Mouse (Mus musculus) hindbrain, embryonic 12.5 days (tissue): ENCODE measurements around the gene Gngt1. TPM values are rescaled to one million over a fixed set of nuclear protein-coding genes. Genes with fewer than 3 reads are reported as not detected.

Experiments
- ATAC-seq: fragments of 200-750 bp; cut with Nextera tagmentation; 2 replicates; pipeline ENCODE4 v1.8.0; 2017; ENCODE audit warnings: moderate TSS enrichment; ENCODE audit not compliant: low FRiP score
- H3K27ac ChIP-seq: fragments of 300-500 bp; sonication (generic); 2 replicates; pipeline ENCODE4 v1.5.1; 2016; ENCODE audit warnings: mild to moderate bottlenecking
- H3K27me3 ChIP-seq: fragments of 300-500 bp; sonication (generic); 2 replicates; pipeline ENCODE4 v1.6.1; 2016; ENCODE audit warnings: mild to moderate bottlenecking
- H3K36me3 ChIP-seq: fragments of 300-500 bp; sonication (generic); 2 replicates; pipeline ENCODE4 v1.6.1; 2016; ENCODE audit warnings: mild to moderate bottlenecking
- H3K4me1 ChIP-seq: fragments of 300-500 bp; sonication (generic); 2 replicates; pipeline ENCODE4 v1.6.1; 2016
- H3K4me2 ChIP-seq: fragments of 300-500 bp; sonication (generic); replicated peaks from 2 replicates; pipeline ENCODE4 v1.6.1; 2016; ENCODE audit warnings: mild to moderate bottlenecking
- H3K4me3 ChIP-seq: fragments of 300-500 bp; sonication (generic); 2 replicates; pipeline ENCODE4 v1.5.1; 2016; ENCODE audit warnings: mild to moderate bottlenecking
- H3K9ac ChIP-seq: fragments of 300-500 bp; sonication (generic); 2 replicates; pipeline ENCODE4 v1.6.1; 2016; ENCODE audit warnings: mild to moderate bottlenecking, moderate library complexity
- H3K9me3 ChIP-seq: fragments of 300-500 bp; sonication (generic); replicated peaks from 2 replicates; pipeline ENCODE4 v1.6.1; 2016; ENCODE audit warnings: mild to moderate bottlenecking
- WGBS: fragments of 180-500 bp; shearing (Covaris S2); methylation state at CpG from one replicate; pipeline ENCODE4 v1.1.7; 2016; 5-methylcytosine and 5-hydroxymethylcytosine counted together
- polyA plus RNA-seq: library from polyadenylated mRNA; unstranded; fragments of >200 nt; fragmentation: Nextera tagmentation; extraction: Ambion mirVana; gene quantifications from 2 replicates; pipeline ENCODE4 v1.2.1, GENCODE M21; 2016

Gngt1 gene
- polyA plus RNA-seq, 1 experiment from 2014 or later, result not detected

GRCm38 (mm10) chr6:4008501-4009040 is 15.0 kb downstream of the Gngt1 start:
- Histone ChIP-seq H3K9ac (no peak overlapping the region), H3K4me3 (no peak overlapping the region), H3K4me1 (peaks cover 8% of the 10 kb centered on the region), H3K4me2 (no peak overlapping the region), H3K27me3 (no peaks in the 10 kb centered on the region), H3K9me3 (no peaks in the 10 kb centered on the region), H3K27ac (no peak overlapping the region), H3K36me3 (no peaks in the 10 kb centered on the region)
- ATAC-seq, result no peak
- WGBS, result 79% methylated on average over 2 of the region's 2 CpGs

DNA sequence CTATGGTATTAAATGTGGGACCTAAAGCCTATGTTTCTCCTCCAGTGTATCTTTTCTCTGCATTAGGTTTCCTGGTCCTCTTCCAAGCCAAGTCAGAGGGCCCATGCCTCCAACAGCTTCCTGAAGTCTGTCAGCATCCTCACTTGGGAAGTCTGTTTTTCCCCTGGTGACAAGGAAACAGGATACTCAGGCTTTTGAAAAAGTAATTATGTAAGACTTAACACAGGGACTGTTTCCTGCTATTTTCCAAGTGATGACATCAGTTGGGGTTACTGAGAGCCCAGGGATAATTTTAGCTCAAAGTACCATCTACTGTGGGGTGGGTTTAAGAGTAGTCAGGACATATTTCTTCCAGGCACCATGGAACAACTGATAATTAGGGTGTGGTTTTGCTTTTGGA is 16.0 kb downstream of the Gngt1 start:
- Histone ChIP-seq H3K27me3 (no peaks in the 10 kb centered on the region), H3K9ac (no peak overlapping the region), H3K9me3 (no peaks in the 10 kb centered on the region), H3K4me3 (no peak overlapping the region), H3K27ac (no peak overlapping the region), H3K36me3 (no peaks in the 10 kb centered on the region), H3K4me1 (no peaks in the 10 kb centered on the region), H3K4me2 (no peak overlapping the region)
- no peak for ATAC-seq

GRCm38 (mm10) chr6:4022645-4023044 is 29.1 kb downstream of the Gngt1 start:
- WGBS, result 34% methylated on average over 1 of the region's 1 CpGs
- Histone ChIP-seq H3K27ac (no peak overlapping the region), H3K4me1 (no peaks in the 10 kb centered on the region), H3K4me2 (no peak overlapping the region), H3K27me3 (no peaks in the 10 kb centered on the region), H3K36me3 (no peaks in the 10 kb centered on the region), H3K9ac (no peak overlapping the region), H3K9me3 (no peaks in the 10 kb centered on the region), H3K4me3 (no peak overlapping the region)
- no peak for ATAC-seq

- 68% methylated on average over 2 of the region's 2 CpGs for WGBS
- Histone ChIP-seq H3K36me3 (no peaks in the 10 kb centered on the region), H3K9me3 (no peaks in the 10 kb centered on the region), H3K27ac (no peak overlapping the region), H3K4me2 (no peak overlapping the region), H3K9ac (no peak overlapping the region), H3K27me3 (no peaks in the 10 kb centered on the region), H3K4me1 (no peaks in the 10 kb centered on the region), H3K4me3 (no peak overlapping the region)
- ATAC-seq, result no peak
Observed at GRCm38 (mm10) chr6:4026367-4026766, 32.8 kb downstream of the Gngt1 start.

- ATAC-seq, result no peak
- no peak overlapping the region for H3K9ac ChIP-seq
- 83% methylated on average over 3 of the region's 3 CpGs for WGBS
- no peaks in the 10 kb centered on the region for H3K27me3 ChIP-seq
- no peak overlapping the region for H3K27ac ChIP-seq
- H3K9me3 ChIP-seq, result no peaks in the 10 kb centered on the region
- no peaks in the 10 kb centered on the region for H3K4me1 ChIP-seq
- H3K4me3 ChIP-seq, result no peak overlapping the region
- H3K4me2 ChIP-seq, result no peak overlapping the region
- no peaks in the 10 kb centered on the region for H3K36me3 ChIP-seq
Observed at GRCm38 (mm10) chr6:4030956-4031355, 37.4 kb downstream of the Gngt1 start.

DNA sequence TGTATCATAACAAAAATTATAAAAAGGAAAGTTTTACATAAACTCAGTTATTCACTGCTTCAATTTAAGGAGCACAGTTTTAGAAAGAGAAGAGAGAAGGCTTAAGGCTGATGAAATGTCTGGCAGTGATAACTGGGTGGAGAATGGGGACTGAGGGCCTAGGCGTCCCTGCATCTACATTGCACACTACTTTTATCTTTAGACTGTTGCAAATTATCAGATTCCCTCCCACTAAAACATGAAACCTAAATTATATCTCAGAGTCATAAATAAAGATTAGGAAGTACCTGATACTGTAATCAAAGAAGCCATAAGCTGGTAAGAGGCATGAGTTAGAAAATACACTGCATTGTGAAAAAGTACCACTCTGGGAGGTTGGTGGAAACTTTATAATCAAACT is 48.2 kb downstream of the Gngt1 start:
- no peak for ATAC-seq

More for the DNA sequence above, 48.2 kb downstream of the Gngt1 start:
- no peak overlapping the region for H3K4me3 ChIP-seq
- H3K9me3 ChIP-seq, result no peaks in the 10 kb centered on the region
- 87% methylated on average over 1 of the region's 1 CpGs for WGBS
- no peaks in the 10 kb centered on the region for H3K27me3 ChIP-seq
- no peak overlapping the region for H3K9ac ChIP-seq
- no peaks in the 10 kb centered on the region for H3K36me3 ChIP-seq
- H3K4me2 ChIP-seq, result no peak overlapping the region
- H3K4me1 ChIP-seq, result no peaks in the 10 kb centered on the region
- H3K27ac ChIP-seq, result no peak overlapping the region

Other genes starting within 250 kb of the Gngt1 start
- gene Calcr, start 229.1 kb upstream of the Gngt1 start, polyA plus RNA-seq, result 2.1 and 2.4 TPM in 2 replicates
- gene Tfpi2, start 4.9 kb upstream of the Gngt1 start, polyA plus RNA-seq, result 0.34 and 0.60 TPM in 2 replicates
- 43.8 and 44.3 TPM in 2 replicates for gene Gng11, start 10.1 kb downstream of the Gngt1 start, polyA plus RNA-seq
- gene Bet1, start 93.2 kb downstream of the Gngt1 start, polyA plus RNA-seq, result 56.0 and 61.0 TPM in 2 replicates